1 mouse cellular context compared by ENCODE assay signal in genomic region chr11:113673614-113674013, GRCm38 (mm10).
TF ChIP-seq lines count a peak whose summit lies in the region.

No protein-coding gene starts in this region.

TF ChIP-seq in myocyte, 11 proteins besides CTCF, POLR2A, EP300 and RAD21:
- TF ChIP-seq MYOD1 (IDR thresholded peaks at IDR 0.05; ENCODE audit: control insufficient read depth in 1 of 3, insufficient read length in 2 of 3, low read depth in 2 of 3) (no peak), SRF (IDR thresholded peaks at IDR 0.05; ENCODE audit: control insufficient read depth, insufficient read length, low read depth) (no peak), TCF12 (IDR thresholded peaks at IDR 0.05; ENCODE audit: insufficient read depth, poor library complexity, severe bottlenecking) (no peak), MYOG (IDR thresholded peaks at IDR 0.05; ENCODE audit: control insufficient read depth in 1 of 3, insufficient read depth in 1 of 3, insufficient read length in 2 of 3, low read depth in 2 of 3) (no peak), POLR2AphosphoS2 (IDR thresholded peaks at IDR 0.05; ENCODE audit: insufficient read length, low read depth) (no peak), REST (IDR thresholded peaks at IDR 0.05; ENCODE audit: insufficient read depth, insufficient read length) (no peak), TCF3 (IDR thresholded peaks at IDR 0.05; ENCODE audit: insufficient read length, low read depth) (no peak), USF1 (IDR thresholded peaks at IDR 0.05; ENCODE audit: low read depth) (no peak), E2F4 (IDR thresholded peaks at IDR 0.05; ENCODE audit: insufficient read depth) (no peak), CEBPB (IDR thresholded peaks at IDR 0.05; ENCODE audit: insufficient read depth, poor library complexity, severe bottlenecking) (no peak)
